Mouse (Mus musculus) limb, embryonic 12.5 days (tissue): ENCODE measurements around the gene Gm20458. TPM values are rescaled to one million over a fixed set of nuclear protein-coding genes. Genes with fewer than 3 reads are reported as not detected.

Experiments
- ATAC-seq: fragments of 200-750 bp; cut with Nextera tagmentation; 2 replicates; pipeline ENCODE4 v1.8.0; 2017; ENCODE audit warnings: low read depth, moderate TSS enrichment; ENCODE audit not compliant: insufficient number of reproducible peaks, insufficient read depth, low FRiP score, low TSS enrichment
- H3K27ac ChIP-seq: fragments of 300-500 bp; sonication (generic); 2 replicates; pipeline ENCODE4 v1.5.1; 2016; ENCODE audit warnings: mild to moderate bottlenecking, moderate library complexity
- H3K27me3 ChIP-seq: fragments of 300-500 bp; sonication (generic); 2 replicates; pipeline ENCODE4 v1.6.1; 2016; ENCODE audit warnings: mild to moderate bottlenecking, moderate library complexity
- H3K36me3 ChIP-seq: fragments of 300-500 bp; sonication (generic); 2 replicates; pipeline ENCODE4 v1.6.1; 2016; ENCODE audit warnings: mild to moderate bottlenecking, moderate library complexity
- H3K4me1 ChIP-seq: fragments of 300-500 bp; sonication (generic); replicated peaks from 2 replicates; pipeline ENCODE4 v1.6.1; 2016
- H3K4me2 ChIP-seq: fragments of 300-500 bp; sonication (generic); 2 replicates; pipeline ENCODE4 v1.6.1; 2016; ENCODE audit warnings: mild to moderate bottlenecking, moderate library complexity
- H3K4me3 ChIP-seq: fragments of 300-500 bp; sonication (generic); replicated peaks from 2 replicates; pipeline ENCODE4 v1.5.1; 2016; ENCODE audit warnings: mild to moderate bottlenecking
- H3K9ac ChIP-seq: fragments of 300-500 bp; sonication (generic); replicated peaks from 2 replicates; pipeline ENCODE4 v1.6.1; 2016; ENCODE audit warnings: mild to moderate bottlenecking, moderate library complexity
- H3K9me3 ChIP-seq: fragments of 300-500 bp; sonication (generic); 2 replicates; pipeline ENCODE4 v1.6.1; 2016; ENCODE audit warnings: mild to moderate bottlenecking, moderate library complexity
- WGBS: fragments of 180-500 bp; shearing (Covaris S2); methylation state at CpG from one replicate; pipeline ENCODE4 v1.1.7; 2016; 5-methylcytosine and 5-hydroxymethylcytosine counted together
- polyA plus RNA-seq: library from polyadenylated mRNA; unstranded; fragments of >200 nt; fragmentation: Nextera tagmentation; extraction: Ambion mirVana; gene quantifications from 2 replicates; pipeline ENCODE4 v1.2.1, GENCODE M21; 2016

Gm20458 gene
- 2.3 and 3.4 TPM in 2 replicates for polyA plus RNA-seq

GRCm38 (mm10) chr2:164460745-164461551, at the start of gene Gm20458:
Gene Gm20458, plus strand, starts transcription at chr2:164460967.
- Histone ChIP-seq H3K27me3 (no peaks in the 10 kb centered on the region), H3K4me3 (peak within 1 kb of the TSS; percentile 88), H3K9ac (peak within 1 kb of the TSS; percentile 72), H3K4me2 (peak within 1 kb of the TSS; percentile 76), H3K27ac (peak within 1 kb of the TSS; percentile 78), H3K4me1 (peaks cover 17% of the 10 kb centered on the region), H3K36me3 (peaks cover 30% of the 10 kb centered on the region), H3K9me3 (no peaks in the 10 kb centered on the region)
- under 1% methylated on average over 79 of the region's 79 CpGs for WGBS
- ATAC-seq: peak; percentile 96

- H3K9me3 ChIP-seq: no peaks in the 10 kb centered on the region; the same call in 1 of the 2 replicates
- 0 out of 2 replicates have a peak, but pooled peaks have one; percentile 7 for ATAC-seq
- peak overlapping the region; percentile 52 for H3K4me2 ChIP-seq
- peaks cover 47% of the 10 kb centered on the region for H3K27me3 ChIP-seq
- no peak overlapping the region for H3K27ac ChIP-seq
- peaks cover 21% of the 10 kb centered on the region for H3K4me1 ChIP-seq
- H3K9ac ChIP-seq: peak overlapping the region; percentile 31
- WGBS: 22% methylated on average over 28 of the region's 28 CpGs
- no peaks in the 10 kb centered on the region for H3K36me3 ChIP-seq
- peak overlapping the region; percentile 22 for H3K4me3 ChIP-seq
Observed at GRCm38 (mm10) chr2:164414167-164414566, 46.6 kb upstream of the Gm20458 start.

- WGBS: 75% methylated on average over 10 of the region's 10 CpGs
- H3K4me3 ChIP-seq: peak overlapping the region; percentile 22
- H3K36me3 ChIP-seq: no peaks in the 10 kb centered on the region
- H3K4me2 ChIP-seq: peak overlapping the region; percentile 52
- H3K4me1 ChIP-seq: peaks cover 25% of the 10 kb centered on the region
- ATAC-seq: peak; percentile 2; the same call in 1 of the 2 replicates
- H3K9ac ChIP-seq: peak overlapping the region; percentile 31
- H3K27me3 ChIP-seq: peaks cover 43% of the 10 kb centered on the region
- H3K9me3 ChIP-seq: no peaks in the 10 kb centered on the region; the same call in 1 of the 2 replicates
- no peak overlapping the region for H3K27ac ChIP-seq
Observed at GRCm38 (mm10) chr2:164414581-164414980, 46.2 kb upstream of the Gm20458 start.

GRCm38 (mm10) chr2:164417198-164417597, 43.6 kb upstream of the Gm20458 start:
- no peak overlapping the region for H3K4me2 ChIP-seq
- peaks cover 29% of the 10 kb centered on the region for H3K4me1 ChIP-seq
- no peak overlapping the region for H3K27ac ChIP-seq
- no peak overlapping the region for H3K9ac ChIP-seq
- no peak overlapping the region for H3K4me3 ChIP-seq
- no peaks in the 10 kb centered on the region; the same call in 1 of the 2 replicates for H3K9me3 ChIP-seq
- ATAC-seq: no peak
- WGBS: 7% methylated on average over 2 of the region's 2 CpGs
- H3K36me3 ChIP-seq: no peaks in the 10 kb centered on the region
- peaks cover 27% of the 10 kb centered on the region for H3K27me3 ChIP-seq

- H3K9ac ChIP-seq: no peak overlapping the region
- H3K4me1 ChIP-seq: peaks cover 29% of the 10 kb centered on the region
- no peak overlapping the region for H3K4me2 ChIP-seq
- H3K27me3 ChIP-seq: peaks cover 18% of the 10 kb centered on the region
- no peak for ATAC-seq
- H3K4me3 ChIP-seq: no peak overlapping the region
- no peaks in the 10 kb centered on the region for H3K9me3 ChIP-seq
- peaks cover 3% of the 10 kb centered on the region; the same call in 1 of the 2 replicates for H3K36me3 ChIP-seq
- 19% methylated on average over 3 of the region's 3 CpGs for WGBS
- no peak overlapping the region for H3K27ac ChIP-seq
Observed at GRCm38 (mm10) chr2:164418308-164418875, 42.4 kb upstream of the Gm20458 start.

- Histone ChIP-seq H3K9me3 (no peaks in the 10 kb centered on the region), H3K4me3 (no peak overlapping the region), H3K27me3 (peaks cover 8% of the 10 kb centered on the region), H3K4me1 (peaks cover 23% of the 10 kb centered on the region), H3K9ac (no peak overlapping the region), H3K27ac (no peak overlapping the region), H3K36me3 (peaks cover 13% of the 10 kb centered on the region; the same call in 1 of the 2 replicates), H3K4me2 (no peak overlapping the region)
- ATAC-seq: no peak
- 1% methylated on average over 3 of the region's 3 CpGs for WGBS
Observed at GRCm38 (mm10) chr2:164419489-164419888, 41.3 kb upstream of the Gm20458 start.

GRCm38 (mm10) chr2:164421306-164421705, 39.5 kb upstream of the Gm20458 start:
- Histone ChIP-seq H3K4me1 (peaks cover 23% of the 10 kb centered on the region), H3K9ac (no peak overlapping the region), H3K27ac (no peak overlapping the region), H3K36me3 (peaks cover 23% of the 10 kb centered on the region; the same call in 1 of the 2 replicates), H3K4me3 (no peak overlapping the region), H3K27me3 (no peaks in the 10 kb centered on the region), H3K4me2 (no peak overlapping the region), H3K9me3 (no peaks in the 10 kb centered on the region)
- ATAC-seq: no peak
- 86% methylated on average over 7 of the region's 7 CpGs for WGBS

GRCm38 (mm10) chr2:164421979-164422378, 38.8 kb upstream of the Gm20458 start:
- no peak for ATAC-seq
- H3K9me3 ChIP-seq: no peaks in the 10 kb centered on the region
- H3K4me2 ChIP-seq: no peak overlapping the region
- H3K4me3 ChIP-seq: no peak overlapping the region
- H3K27ac ChIP-seq: no peak overlapping the region
- no peak overlapping the region for H3K9ac ChIP-seq
- 74% methylated on average over 8 of the region's 8 CpGs for WGBS
- peaks cover 28% of the 10 kb centered on the region; the same call in 1 of the 2 replicates for H3K36me3 ChIP-seq
- peaks cover 23% of the 10 kb centered on the region for H3K4me1 ChIP-seq
- H3K27me3 ChIP-seq: no peaks in the 10 kb centered on the region

- H3K4me3 ChIP-seq: no peak overlapping the region
- no peaks in the 10 kb centered on the region for H3K9me3 ChIP-seq
- H3K27me3 ChIP-seq: peaks cover 4% of the 10 kb centered on the region; the same call in 1 of the 2 replicates
- H3K36me3 ChIP-seq: peaks cover 29% of the 10 kb centered on the region; the same call in 1 of the 2 replicates
- no peak overlapping the region for H3K9ac ChIP-seq
- no peak overlapping the region for H3K4me2 ChIP-seq
- no peak for ATAC-seq
- peaks cover 21% of the 10 kb centered on the region for H3K4me1 ChIP-seq
- H3K27ac ChIP-seq: no peak overlapping the region
- 88% methylated on average over 15 of the region's 15 CpGs for WGBS
Observed at GRCm38 (mm10) chr2:164422675-164423393, 37.9 kb upstream of the Gm20458 start.

GRCm38 (mm10) chr2:164423464-164423863, 37.3 kb upstream of the Gm20458 start:
- no peak overlapping the region for H3K4me3 ChIP-seq
- no peak overlapping the region for H3K27ac ChIP-seq
- H3K36me3 ChIP-seq: peaks cover 36% of the 10 kb centered on the region; the same call in 1 of the 2 replicates
- no peak for ATAC-seq
- H3K27me3 ChIP-seq: peaks cover 10% of the 10 kb centered on the region; the same call in 1 of the 2 replicates
- no peaks in the 10 kb centered on the region for H3K9me3 ChIP-seq
- 87% methylated on average over 11 of the region's 11 CpGs for WGBS
- no peak overlapping the region for H3K4me2 ChIP-seq
- H3K9ac ChIP-seq: no peak overlapping the region
- peaks cover 15% of the 10 kb centered on the region for H3K4me1 ChIP-seq

- no peak overlapping the region for H3K4me2 ChIP-seq
- no peak overlapping the region for H3K27ac ChIP-seq
- WGBS: 82% methylated on average over 8 of the region's 8 CpGs
- ATAC-seq: no peak
- peaks cover 5% of the 10 kb centered on the region; the same call in 1 of the 2 replicates for H3K4me1 ChIP-seq
- peaks cover 45% of the 10 kb centered on the region; the same call in 1 of the 2 replicates for H3K36me3 ChIP-seq
- no peak overlapping the region for H3K9ac ChIP-seq
- no peaks in the 10 kb centered on the region for H3K9me3 ChIP-seq
- H3K27me3 ChIP-seq: peaks cover 18% of the 10 kb centered on the region
- H3K4me3 ChIP-seq: no peak overlapping the region
Observed at GRCm38 (mm10) chr2:164424406-164424805, 36.4 kb upstream of the Gm20458 start.
